Mouse (Mus musculus) MEL (cell line): ENCODE results near the gene 9530077C05Rik. TPM values are rescaled to one million over a fixed set of nuclear protein-coding genes. Genes with fewer than 3 reads are reported as not detected.
A peak's percentile ranks its signal among the peaks of the same experiment; 100 is the strongest.

ENCODE experiments used
- DNase-seq: peaks from one replicate; pipeline ENCODE4 v3.0.0; 2011; ENCODE audit warnings: low read depth, low spot score
- H3K27ac ChIP-seq: 2 replicates; pipeline ENCODE4 v1.5.1; 2012; ENCODE audit warnings: low read depth, mild to moderate bottlenecking, control low read depth, low read length, moderate library complexity; ENCODE audit not compliant: control insufficient read depth
- H3K27me3 ChIP-seq, 2 experiments: fragments of 150-350 bp in 1 of 2; sonication (generic) in 1 of 2; 2 replicates each; pipeline ENCODE4 v1.6.1; 2012; ENCODE audit warnings: low read length in 2 of 2, mild to moderate bottlenecking in 2 of 2, improper control_type of control experiment in 1 of 2, moderate library complexity in 1 of 2; ENCODE audit not compliant: insufficient read depth in 2 of 2, control insufficient read depth in 1 of 2
- H3K36me3 ChIP-seq, 2 experiments: 2 replicates each; pipeline ENCODE4 v1.6.1; 2012 to 2014; ENCODE audit warnings: low read length in 2 of 2, improper control_type of control experiment in 1 of 2, inconsistent platforms in 1 of 2, mild to moderate bottlenecking in 1 of 2; ENCODE audit not compliant: insufficient read depth in 2 of 2, control insufficient read depth in 1 of 2
- H3K4me1 ChIP-seq, 2 experiments: fragments of 150-350 bp in 1 of 2; sonication (generic) in 1 of 2; 2 replicates each; pipeline ENCODE4 v1.6.1; 2012; ENCODE audit warnings: low read length in 2 of 2, improper control_type of control experiment in 1 of 2, mild to moderate bottlenecking in 1 of 2; ENCODE audit not compliant: insufficient read depth in 2 of 2, control insufficient read depth in 1 of 2
- H3K4me3 ChIP-seq, 2 experiments: fragments of 150-350 bp in 1 of 2; sonication (generic) in 1 of 2; 2 replicates each; pipeline ENCODE4 v1.5.1; 2012; ENCODE audit warnings: low read depth in 2 of 2, low read length in 2 of 2, mild to moderate bottlenecking in 2 of 2, moderate library complexity in 2 of 2, control low read depth in 1 of 2, improper control_type of control experiment in 1 of 2; ENCODE audit not compliant: control insufficient read depth in 1 of 2, insufficient read depth in 1 of 2
- H3K79me2 ChIP-seq: 2 replicates; pipeline ENCODE4 v1.6.1; 2012; ENCODE audit warnings: mild to moderate bottlenecking, low read length, moderate library complexity; ENCODE audit not compliant: control insufficient read depth, poor library complexity, insufficient read depth
- H3K9ac ChIP-seq: 2 replicates; pipeline ENCODE4 v1.6.1; 2012; ENCODE audit warnings: low read depth, mild to moderate bottlenecking, control low read depth, low read length, moderate library complexity; ENCODE audit not compliant: control insufficient read depth, poor library complexity, severe bottlenecking
- H3K9me3 ChIP-seq: fragments of 150-350 bp; sonication (generic); replicated peaks from 2 replicates; pipeline ENCODE4 v1.6.1; 2012; ENCODE audit warnings: mild to moderate bottlenecking, low read length, improper control_type of control experiment, moderate library complexity; ENCODE audit not compliant: insufficient read depth
- CHD1 ChIP-seq: IDR thresholded peaks from 2 replicates; pipeline ENCODE4 v1.6.1; 2012; ENCODE audit warnings: low read depth, mild to moderate bottlenecking, inconsistent platforms, low read length, improper control_type of control experiment
- CTCF ChIP-seq, 3 experiments: IDR thresholded peaks in 2 of 3; conservative IDR thresholded peaks in 1 of 3; 2 replicates each; pipeline ENCODE4 v1.5.1; 2011 to 2012; ENCODE audit warnings: low read length in 3 of 3, low read depth in 2 of 3, mild to moderate bottlenecking in 2 of 3, improper control_type of control experiment in 1 of 3, inconsistent platforms in 1 of 3, mixed read lengths in 1 of 3, moderate library complexity in 1 of 3; ENCODE audit not compliant: control insufficient read depth in 1 of 3, insufficient read depth in 1 of 3, poor library complexity in 1 of 3, severe bottlenecking in 1 of 3
- E2F4 ChIP-seq: IDR thresholded peaks from 2 replicates; pipeline ENCODE4 v1.6.1; 2011; ENCODE audit warnings: low read depth, low read length, improper control_type of control experiment, borderline replicate concordance
- ELF1 ChIP-seq: IDR thresholded peaks from 2 replicates; pipeline ENCODE4 v1.6.1; 2014; ENCODE audit warnings: low read depth, mild to moderate bottlenecking, inconsistent platforms, low read length, improper control_type of control experiment, moderate library complexity
- EP300 ChIP-seq, 2 experiments: IDR thresholded peaks; 2 replicates each; pipeline ENCODE4 v1.6.1; 2011; ENCODE audit warnings: improper control_type of control experiment in 2 of 2, low read length in 2 of 2, low read depth in 1 of 2, mild to moderate bottlenecking in 1 of 2
- GABPA ChIP-seq: IDR thresholded peaks from 2 replicates; pipeline ENCODE4 v1.6.1; 2012; ENCODE audit warnings: low read depth, mild to moderate bottlenecking, inconsistent platforms, low read length, improper control_type of control experiment, moderate library complexity
- HCFC1 ChIP-seq: IDR thresholded peaks from 2 replicates; pipeline ENCODE4 v1.6.1; 2012; ENCODE audit warnings: low read depth, mild to moderate bottlenecking, inconsistent platforms, low read length, improper control_type of control experiment, moderate library complexity
- JUND ChIP-seq: IDR thresholded peaks from 2 replicates; pipeline ENCODE4 v1.6.1; 2011; ENCODE audit warnings: low read depth, mild to moderate bottlenecking, improper control_type of control experiment, low read length
- KAT2A ChIP-seq: conservative IDR thresholded peaks from 2 replicates; pipeline ENCODE4 v1.6.1; 2012; ENCODE audit warnings: low read depth, low read length, improper control_type of control experiment, inconsistent platforms
- MAX ChIP-seq: IDR thresholded peaks from 2 replicates; pipeline ENCODE4 v1.6.1; 2011; ENCODE audit warnings: low read length, improper control_type of control experiment
- MAZ ChIP-seq: IDR thresholded peaks from 2 replicates; pipeline ENCODE4 v1.6.1; 2012; ENCODE audit warnings: low read depth, mild to moderate bottlenecking, inconsistent platforms, low read length, improper control_type of control experiment
- MEF2A ChIP-seq: IDR thresholded peaks from 2 replicates; pipeline ENCODE4 v1.6.1; 2014; ENCODE audit warnings: low read depth, mild to moderate bottlenecking, inconsistent platforms, low read length, improper control_type of control experiment; ENCODE audit not compliant: poor library complexity, insufficient replicate concordance, severe bottlenecking; ENCODE audit errors: extremely low read depth
- MXI1 ChIP-seq: IDR thresholded peaks from 2 replicates; pipeline ENCODE4 v1.6.1; 2011; ENCODE audit warnings: mild to moderate bottlenecking, low read depth, low read length, improper control_type of control experiment
- MYC ChIP-seq: IDR thresholded peaks from 2 replicates; pipeline ENCODE4 v1.6.1; 2011; ENCODE audit warnings: low read depth, mild to moderate bottlenecking, low read length, improper control_type of control experiment, moderate library complexity
- NELFE ChIP-seq: IDR thresholded peaks from 2 replicates; pipeline ENCODE4 v1.6.1; 2011; ENCODE audit warnings: low read depth, low read length, improper control_type of control experiment
- SMC3 ChIP-seq: IDR thresholded peaks from 2 replicates; pipeline ENCODE4 v1.6.1; 2011; ENCODE audit warnings: low read depth, low read length, improper control_type of control experiment
- ZC3H11A ChIP-seq: IDR thresholded peaks from 2 replicates; pipeline ENCODE4 v1.6.1; 2012; ENCODE audit warnings: low read depth, mild to moderate bottlenecking, inconsistent platforms, low read length, improper control_type of control experiment
- ZKSCAN1 ChIP-seq: IDR thresholded peaks from 2 replicates; pipeline ENCODE4 v1.6.1; 2012; ENCODE audit warnings: low read depth, mild to moderate bottlenecking, inconsistent platforms, low read length, improper control_type of control experiment, moderate library complexity
- ZMIZ1 ChIP-seq: IDR thresholded peaks from 2 replicates; pipeline ENCODE4 v1.6.1; 2012; ENCODE audit warnings: low read depth, mild to moderate bottlenecking, inconsistent platforms, low read length, improper control_type of control experiment, moderate library complexity
- ZNF384 ChIP-seq: IDR thresholded peaks from 2 replicates; pipeline ENCODE4 v1.6.1; 2012; ENCODE audit warnings: low read depth, mild to moderate bottlenecking, inconsistent platforms, low read length, improper control_type of control experiment
- polyA plus RNA-seq, 2 experiments: library from polyadenylated mRNA; stranded (reverse) in 1 of 2; unstranded in 1 of 2; fragments of >175 nt in 1 of 2; fragments of >200 nt in 1 of 2; gene quantifications; 2 replicates each; pipeline versions ENCODE4 v1.2.1 to v1.2.4; 2012; ENCODE audit warnings: low replicate concordance in 2 of 2, low read depth in 1 of 2; ENCODE audit not compliant: insufficient read length in 2 of 2, insufficient read depth in 1 of 2, missing spikeins in 1 of 2
- total RNA-seq: library from RNA; depleted of rRNA; stranded (reverse); fragments of 300-350 nt; gene quantifications from 2 replicates; pipeline ENCODE4 v1.2.3, GENCODE M21; 2012

The 9530077C05Rik gene
- total and polyA plus RNA-seq, 3 experiments, result 4.1 to 6.9 TPM; not detected in 1

DNA sequence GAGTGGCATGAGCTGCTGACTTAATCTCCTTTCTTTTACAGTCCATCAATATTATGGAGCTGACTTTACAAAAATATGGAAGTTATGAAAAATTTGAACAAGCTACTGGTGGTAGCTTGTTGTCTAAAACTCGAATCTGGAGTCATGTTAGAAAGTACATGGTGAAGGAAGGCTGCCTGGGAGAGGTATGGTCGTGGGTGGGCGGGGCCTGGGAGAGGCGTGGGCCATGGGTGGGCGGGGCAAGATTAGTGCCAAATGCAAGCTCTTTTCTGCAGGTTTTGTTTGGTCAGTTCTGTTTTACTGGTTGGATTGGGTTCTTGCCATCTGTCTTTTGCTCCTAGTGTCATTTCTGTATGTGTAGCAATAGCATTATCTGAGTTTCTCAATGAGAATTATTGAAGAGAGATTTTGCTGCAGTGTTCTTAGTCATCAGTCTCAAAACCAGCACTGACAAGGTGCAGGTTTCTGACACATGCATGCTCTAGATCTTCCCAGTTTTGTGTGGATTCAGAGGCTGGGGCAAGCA is 19.1 kb downstream of the 9530077C05Rik start (continued):
- TF ChIP-seq MYC (no peak), EP300 (IDR thresholded peaks at IDR 0.05; ENCODE audit: low read depth in 1 of 2, low read length in 2 of 2) (0 out of 4 replicates have a peak, but pooled peaks of 1 of the 2 experiments have one; percentile 28), HCFC1 (no peak), ELF1 (no peak), ZKSCAN1 (no peak; the same call in 1 of the 2 replicates), SMC3 (no peak), ZNF384 (0 out of 2 replicates have a peak, but pooled peaks have one; percentile 21), MXI1 (no peak), ZC3H11A (no peak), MAZ (peak; percentile 33; the same call in 1 of the 2 replicates), JUND (no peak)

- Histone ChIP-seq H3K4me1 (peaks cover 20 to 21% of the 10 kb centered on the region in 2 experiments), H3K9ac (no peak overlapping the region), H3K27me3 (no peaks in the 10 kb centered on the region), H3K9me3 (no peaks in the 10 kb centered on the region), H3K36me3 (peaks cover 0 to 24% of the 10 kb centered on the region in 2 experiments; a peak in 2 of 4 replicates), H3K4me3 (no peak overlapping the region), H3K79me2 (no peaks in the 10 kb centered on the region), H3K27ac (no peak overlapping the region)
- DNase-seq, result no peak
- TF ChIP-seq NELFE, result 0 out of 2 replicates have a peak, but pooled peaks have one; percentile 28
- TF ChIP-seq GABPA, result no peak
These were observed 21.9 kb downstream of the 9530077C05Rik start for GRCm38 (mm10) chr9:22433221-22433620.

- Histone ChIP-seq H3K36me3 (peaks cover 0 to 17% of the 10 kb centered on the region in 2 experiments; a peak in 2 of 4 replicates), H3K27ac (no peak overlapping the region)
These were observed 22.8 kb downstream of the 9530077C05Rik start for GRCm38 (mm10) chr9:22434101-22434500.

More at GRCm38 (mm10) chr9:22434101-22434500, 22.8 kb downstream of the 9530077C05Rik start:
- TF ChIP-seq E2F4 (no peak), ZMIZ1 (no peak), ZKSCAN1 (no peak), CHD1 (no peak), MAX (no peak), GABPA (no peak), NELFE (no peak), KAT2A (no peak), CTCF (IDR thresholded peaks at IDR 0.05 in 2 of 3, conservative IDR thresholded peaks at IDR 0.05 in 1 of 3; ENCODE audit: control insufficient read depth in 1 of 3, insufficient read depth in 1 of 3, low read depth in 2 of 3, low read length in 3 of 3, poor library complexity in 1 of 3, severe bottlenecking in 1 of 3) (no peak), MEF2A (no peak), MYC (no peak)
- no peaks in the 10 kb centered on the region for H3K27me3 ChIP-seq
- H3K79me2 ChIP-seq, result no peaks in the 10 kb centered on the region
- no peak for DNase-seq
- no peaks in the 10 kb centered on the region for H3K9me3 ChIP-seq
- no peak overlapping the region for H3K9ac ChIP-seq
- H3K4me3 ChIP-seq, result no peak overlapping the region
- H3K4me1 ChIP-seq, result peaks cover 12% of the 10 kb centered on the region in 2 experiments
